Mouse (Mus musculus): Measurements from ENCODE around the gene Ppp1r9a.

Ppp1r9a gene

DNA sequence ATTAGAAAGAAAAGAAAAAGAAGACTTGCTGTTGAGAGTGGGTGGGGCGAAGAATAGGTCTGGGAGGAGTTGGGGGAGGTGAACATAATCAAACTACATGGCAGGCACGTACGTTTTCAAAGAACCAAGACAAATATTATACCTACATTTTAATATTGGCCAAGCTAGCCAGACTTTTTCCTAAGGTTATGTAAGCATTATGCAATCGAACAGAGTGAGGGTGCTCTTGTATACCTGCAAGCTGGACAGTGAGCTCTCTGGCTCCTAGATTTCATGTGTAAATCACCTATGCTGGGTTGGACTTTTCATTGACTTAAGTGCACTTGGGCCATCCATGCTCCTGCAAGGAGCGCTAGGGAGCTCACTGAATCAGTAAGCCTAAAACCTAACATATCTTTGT, 295.9 kb downstream of the Ppp1r9a start:
- DNase-seq (ENCODE audit: low read depth, low spot score): no peak

GRCm38 (mm10) chr6:5199376-5199905, 296.7 kb downstream of the Ppp1r9a start:
- DNase-seq (ENCODE audit: low read depth, low spot score): no peak

GRCm38 (mm10) chr6:5199916-5200315, 297.2 kb downstream of the Ppp1r9a start:
- DNase-seq (ENCODE audit: low read depth, low spot score): no peak

GRCm38 (mm10) chr6:5207817-5208216, 305.1 kb downstream of the Ppp1r9a start:
- DNase-seq (ENCODE audit: low read depth, low spot score): no peak
